Mouse (Mus musculus) liver, embryonic 16.5 days (tissue): ENCODE data around the gene Krt36. TPM values are rescaled to one million over a fixed set of nuclear protein-coding genes. Genes with fewer than 3 reads are reported as not detected.

Experiments used
- ATAC-seq: fragments of 200-750 bp; cut with Nextera tagmentation; 2 replicates; pipeline ENCODE4 v1.8.0; 2017; ENCODE audit warnings: low read depth, mild to moderate bottlenecking, moderate number of reproducible peaks, moderate library complexity
- H3K27ac ChIP-seq: fragments of 300-500 bp; sonication (generic); 2 replicates; pipeline ENCODE4 v1.5.1; 2014; ENCODE audit warnings: mild to moderate bottlenecking, low read length
- H3K27me3 ChIP-seq: fragments of 300-500 bp; sonication (generic); 2 replicates; pipeline ENCODE4 v1.6.1; 2014; ENCODE audit warnings: low read depth, low read length, mixed read lengths; ENCODE audit not compliant: control insufficient read depth, insufficient read depth
- H3K36me3 ChIP-seq: fragments of 300-500 bp; sonication (generic); 2 replicates; pipeline ENCODE4 v1.6.1; 2014; ENCODE audit warnings: mild to moderate bottlenecking; ENCODE audit not compliant: control insufficient read depth, insufficient read depth
- H3K4me1 ChIP-seq: fragments of 300-500 bp; sonication (generic); 2 replicates; pipeline ENCODE4 v1.6.1; 2014; ENCODE audit warnings: low read depth, low read length, mixed read lengths; ENCODE audit not compliant: control insufficient read depth
- H3K4me2 ChIP-seq: fragments of 300-500 bp; sonication (generic); 2 replicates; pipeline ENCODE4 v1.6.1; 2014; ENCODE audit warnings: low read depth, low read length, mixed read lengths
- H3K4me3 ChIP-seq: fragments of 300-500 bp; sonication (generic); 2 replicates; pipeline ENCODE4 v1.5.1; 2014; ENCODE audit warnings: low read depth, mild to moderate bottlenecking, low read length
- H3K9ac ChIP-seq: fragments of 300-500 bp; sonication (generic); 2 replicates; pipeline ENCODE4 v1.6.1; 2014; ENCODE audit warnings: low read depth, low read length
- H3K9me3 ChIP-seq: fragments of 300-500 bp; sonication (generic); replicated peaks from 2 replicates; pipeline ENCODE4 v1.6.1; 2016; ENCODE audit warnings: low read length; ENCODE audit not compliant: control insufficient read depth
- WGBS: fragments of 180-500 bp; shearing (Covaris S2); extraction: QIAGEN DNeasy Blood & Tissue Kit; methylation state at CpG from one replicate; pipeline ENCODE4 v1.1.7; 2014; ENCODE audit not compliant: insufficient replicate concordance; 5-methylcytosine and 5-hydroxymethylcytosine counted together
- polyA plus RNA-seq: library from polyadenylated mRNA; unstranded; fragments of >200 nt; fragmentation: Nextera tagmentation; extraction: Ambion mirVana; gene quantifications from 2 replicates; pipeline ENCODE4 v1.2.1, GENCODE M21; 2015

The Krt36 gene
- polyA plus RNA-seq, 1 experiment from 2014 or later, result not detected

DNA sequence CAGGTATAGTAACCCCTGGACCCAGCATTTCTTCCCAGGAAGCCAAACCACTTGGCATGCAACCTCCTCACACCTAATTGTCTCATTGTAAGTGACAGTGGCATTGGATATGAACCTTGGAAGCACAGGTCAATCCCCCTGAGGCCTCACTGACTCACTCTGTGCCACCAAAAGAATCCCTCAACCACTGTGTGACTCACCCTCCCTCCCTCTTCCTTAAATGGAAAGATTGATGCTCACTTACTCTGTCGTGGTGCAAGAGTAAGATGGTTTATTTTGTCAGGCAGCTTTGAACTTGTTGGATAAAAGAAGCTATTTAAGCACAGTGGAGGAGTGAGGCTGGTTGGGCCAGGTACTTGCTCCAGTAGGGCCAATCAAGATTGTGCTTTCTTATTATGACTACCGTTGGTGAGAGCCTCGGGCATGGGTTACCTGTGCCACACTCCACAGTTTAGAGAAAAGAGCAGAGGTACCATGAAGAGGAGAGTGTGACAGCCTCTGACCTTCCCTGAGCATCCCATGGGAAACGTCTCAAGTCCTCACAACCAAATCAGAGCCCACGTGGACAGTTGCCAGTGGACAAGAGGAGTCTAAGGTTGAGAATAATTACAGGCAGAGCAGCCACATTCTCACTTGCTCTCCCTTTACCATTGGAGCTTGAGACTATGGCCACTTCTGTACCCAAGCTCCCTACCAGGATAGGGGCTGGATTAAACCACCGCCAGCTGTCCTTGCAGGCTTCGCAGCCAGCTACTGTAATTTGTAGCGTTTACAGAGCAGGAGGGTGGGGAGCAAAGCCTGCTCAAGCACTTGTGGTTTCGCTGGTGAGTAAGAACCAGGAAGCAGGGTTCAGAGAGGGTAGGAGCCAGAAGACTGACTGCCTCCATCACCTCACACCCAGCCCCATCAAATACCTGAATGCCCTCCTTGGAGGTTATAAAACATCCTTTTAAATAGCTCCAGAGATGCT, 49.5 kb downstream of the Krt36 start:
- no peak overlapping the region for H3K4me3 ChIP-seq
- WGBS, result 42% methylated on average over 9 of the region's 9 CpGs
- H3K36me3 ChIP-seq, result no peaks in the 10 kb centered on the region
- no peak overlapping the region for H3K4me2 ChIP-seq
- H3K27me3 ChIP-seq, result no peaks in the 10 kb centered on the region
- H3K9ac ChIP-seq, result no peak overlapping the region
- no peaks in the 10 kb centered on the region for H3K9me3 ChIP-seq
- H3K27ac ChIP-seq, result no peak overlapping the region
- no peaks in the 10 kb centered on the region for H3K4me1 ChIP-seq
- no peak for ATAC-seq

Other genes starting within 250 kb of the Krt36 start
- not detected in 2 replicates for gene Gm11568, start 247.7 kb downstream of the Krt36 start, polyA plus RNA-seq
- not detected in 2 replicates for gene Gm11559, start 241.2 kb downstream of the Krt36 start, polyA plus RNA-seq
- gene Krtap9-1, start 232.2 kb downstream of the Krt36 start, polyA plus RNA-seq, result not detected in 2 replicates
- not detected in 2 replicates for gene Gm11567, start 226.4 kb downstream of the Krt36 start, polyA plus RNA-seq
- not detected in 2 replicates for gene Krtap31-1, start 197.7 kb downstream of the Krt36 start, polyA plus RNA-seq
- gene Gm11565, start 190.9 kb downstream of the Krt36 start, polyA plus RNA-seq, result not detected in 2 replicates
- not detected in 2 replicates for gene Krtap31-2, start 169.3 kb downstream of the Krt36 start, polyA plus RNA-seq
- not detected in 2 replicates for gene Krtap9-5, start 157.2 kb downstream of the Krt36 start, polyA plus RNA-seq
- not detected in 2 replicates for gene Krtap29-1, start 126.6 kb downstream of the Krt36 start, polyA plus RNA-seq
- not detected in 2 replicates for gene Krtap16-1, start 119.0 kb downstream of the Krt36 start, polyA plus RNA-seq
- gene Krtap17-1, start 111.6 kb downstream of the Krt36 start, polyA plus RNA-seq, result not detected in 2 replicates
- gene Krt33a, start 89.4 kb downstream of the Krt36 start, polyA plus RNA-seq, result not detected in 2 replicates
- gene Krt33b, start 75.8 kb downstream of the Krt36 start, polyA plus RNA-seq, result not detected in 2 replicates
- gene Krt34, start 64.1 kb downstream of the Krt36 start, polyA plus RNA-seq, result not detected in 2 replicates
- not detected in 2 replicates for gene Krt31, start 55.1 kb downstream of the Krt36 start, polyA plus RNA-seq
- not detected in 2 replicates for gene Krt32, start 17.4 kb downstream of the Krt36 start, polyA plus RNA-seq
- not detected in 2 replicates for gene Krt35, start 9.4 kb downstream of the Krt36 start, polyA plus RNA-seq
- not detected in 2 replicates for gene Krt13, start 15.9 kb upstream of the Krt36 start, polyA plus RNA-seq
- gene Krt15, start 30.3 kb upstream of the Krt36 start, polyA plus RNA-seq, result 0.07 and 0.12 TPM in 2 replicates
- gene Krt19, start 43.0 kb upstream of the Krt36 start, polyA plus RNA-seq, result 2.8 and 9.4 TPM in 2 replicates
- gene Krt9, start 87.6 kb upstream of the Krt36 start, polyA plus RNA-seq, result not detected in 2 replicates
- 0.16 and 0.31 TPM in 2 replicates for gene Krt14, start 101.9 kb upstream of the Krt36 start, polyA plus RNA-seq
- not detected in 2 replicates for gene Krt16, start 143.3 kb upstream of the Krt36 start, polyA plus RNA-seq
- 0.18 and 0.22 TPM in 2 replicates for gene Krt17, start 155.4 kb upstream of the Krt36 start, polyA plus RNA-seq
- gene Krt42, start 164.2 kb upstream of the Krt36 start, polyA plus RNA-seq, result not detected in 2 replicates
- 1,629 and 1,636 TPM in 2 replicates for gene Eif1, start 214.3 kb upstream of the Krt36 start, polyA plus RNA-seq
- not detected in 2 replicates for gene Gast, start 228.8 kb upstream of the Krt36 start, polyA plus RNA-seq